Mouse (Mus musculus) liver, embryonic 16.5 days (tissue): ENCODE measurements around the gene Dock4. TPM values are rescaled to one million over a fixed set of nuclear protein-coding genes. Genes with fewer than 3 reads are reported as not detected.

Experiments
- ATAC-seq: fragments of 200-750 bp; cut with Nextera tagmentation; 2 replicates; pipeline ENCODE4 v1.8.0; 2017; ENCODE audit warnings: low read depth, mild to moderate bottlenecking, moderate number of reproducible peaks, moderate library complexity
- H3K27ac ChIP-seq: fragments of 300-500 bp; sonication (generic); 2 replicates; pipeline ENCODE4 v1.5.1; 2014; ENCODE audit warnings: mild to moderate bottlenecking, low read length
- H3K27me3 ChIP-seq: fragments of 300-500 bp; sonication (generic); 2 replicates; pipeline ENCODE4 v1.6.1; 2014; ENCODE audit warnings: low read depth, low read length, mixed read lengths; ENCODE audit not compliant: control insufficient read depth, insufficient read depth
- H3K36me3 ChIP-seq: fragments of 300-500 bp; sonication (generic); 2 replicates; pipeline ENCODE4 v1.6.1; 2014; ENCODE audit warnings: mild to moderate bottlenecking; ENCODE audit not compliant: control insufficient read depth, insufficient read depth
- H3K4me1 ChIP-seq: fragments of 300-500 bp; sonication (generic); 2 replicates; pipeline ENCODE4 v1.6.1; 2014; ENCODE audit warnings: low read depth, low read length, mixed read lengths; ENCODE audit not compliant: control insufficient read depth
- H3K4me2 ChIP-seq: fragments of 300-500 bp; sonication (generic); 2 replicates; pipeline ENCODE4 v1.6.1; 2014; ENCODE audit warnings: low read depth, low read length, mixed read lengths
- H3K4me3 ChIP-seq: fragments of 300-500 bp; sonication (generic); 2 replicates; pipeline ENCODE4 v1.5.1; 2014; ENCODE audit warnings: low read depth, mild to moderate bottlenecking, low read length
- H3K9ac ChIP-seq: fragments of 300-500 bp; sonication (generic); 2 replicates; pipeline ENCODE4 v1.6.1; 2014; ENCODE audit warnings: low read depth, low read length
- H3K9me3 ChIP-seq: fragments of 300-500 bp; sonication (generic); replicated peaks from 2 replicates; pipeline ENCODE4 v1.6.1; 2016; ENCODE audit warnings: low read length; ENCODE audit not compliant: control insufficient read depth
- WGBS: fragments of 180-500 bp; shearing (Covaris S2); extraction: QIAGEN DNeasy Blood & Tissue Kit; methylation state at CpG from one replicate; pipeline ENCODE4 v1.1.7; 2014; ENCODE audit not compliant: insufficient replicate concordance; 5-methylcytosine and 5-hydroxymethylcytosine counted together
- polyA plus RNA-seq: library from polyadenylated mRNA; unstranded; fragments of >200 nt; fragmentation: Nextera tagmentation; extraction: Ambion mirVana; gene quantifications from 2 replicates; pipeline ENCODE4 v1.2.1, GENCODE M21; 2015

Gene Dock4
- polyA plus RNA-seq, 1 experiment from 2014 or later = 1.2 TPM

GRCm38 (mm10) chr12:40805257-40805656, 359.5 kb downstream of the Dock4 start:
- no peaks in the 10 kb centered on the region for H3K36me3 ChIP-seq
- H3K4me3 ChIP-seq = no peak overlapping the region
- no peak overlapping the region for H3K4me2 ChIP-seq
- no peak for ATAC-seq
- no peaks in the 10 kb centered on the region for H3K9me3 ChIP-seq
- no peaks in the 10 kb centered on the region for H3K27me3 ChIP-seq
- H3K27ac ChIP-seq = no peak overlapping the region
- H3K9ac ChIP-seq = no peak overlapping the region
- 40% methylated on average over 2 of the region's 2 CpGs for WGBS
- H3K4me1 ChIP-seq = no peaks in the 10 kb centered on the region

GRCm38 (mm10) chr12:40807916-40808315, 362.2 kb downstream of the Dock4 start:
- 53% methylated on average over 1 of the region's 1 CpGs for WGBS
- H3K4me2 ChIP-seq = no peak overlapping the region
- H3K4me1 ChIP-seq = no peaks in the 10 kb centered on the region
- H3K27ac ChIP-seq = no peak overlapping the region
- H3K27me3 ChIP-seq = no peaks in the 10 kb centered on the region
- H3K36me3 ChIP-seq = no peaks in the 10 kb centered on the region
- no peak overlapping the region for H3K9ac ChIP-seq
- no peak overlapping the region for H3K4me3 ChIP-seq
- H3K9me3 ChIP-seq = no peaks in the 10 kb centered on the region
- no peak for ATAC-seq

DNA sequence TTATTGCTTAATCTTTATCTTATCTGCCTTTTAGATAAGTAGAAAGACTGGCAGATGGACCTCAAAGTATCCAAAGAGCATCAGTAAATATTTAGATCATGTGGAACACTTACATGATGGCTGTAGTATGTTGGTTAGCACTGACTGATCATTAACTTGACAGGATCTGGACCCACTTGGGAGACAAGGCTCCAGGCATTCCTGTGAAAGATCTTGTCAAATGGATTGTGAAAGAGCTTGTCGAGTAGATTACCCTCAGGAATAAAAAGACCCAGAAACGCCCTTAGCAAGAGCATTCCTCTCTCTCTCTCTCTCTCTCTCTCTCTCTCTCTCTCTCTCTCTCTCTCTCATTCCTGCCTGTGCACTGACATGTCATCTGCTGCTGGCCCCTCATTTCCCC, 367.7 kb downstream of the Dock4 start:
- no peak for ATAC-seq
- H3K4me3 ChIP-seq = no peak overlapping the region
- H3K27me3 ChIP-seq = no peaks in the 10 kb centered on the region
- no peaks in the 10 kb centered on the region for H3K4me1 ChIP-seq
- H3K9ac ChIP-seq = no peak overlapping the region
- no peaks in the 10 kb centered on the region for H3K36me3 ChIP-seq
- H3K4me2 ChIP-seq = no peak overlapping the region
- no peak overlapping the region for H3K27ac ChIP-seq
- no peaks in the 10 kb centered on the region for H3K9me3 ChIP-seq
- WGBS = 41% methylated on average over 2 of the region's 2 CpGs

- Histone ChIP-seq H3K9ac (no peak overlapping the region), H3K4me2 (no peak overlapping the region), H3K27me3 (no peaks in the 10 kb centered on the region), H3K27ac (no peak overlapping the region), H3K4me1 (no peaks in the 10 kb centered on the region), H3K36me3 (no peaks in the 10 kb centered on the region), H3K4me3 (no peak overlapping the region), H3K9me3 (no peaks in the 10 kb centered on the region)
- no peak for ATAC-seq
Observed at GRCm38 (mm10) chr12:40814659-40815363, 369.1 kb downstream of the Dock4 start.

DNA sequence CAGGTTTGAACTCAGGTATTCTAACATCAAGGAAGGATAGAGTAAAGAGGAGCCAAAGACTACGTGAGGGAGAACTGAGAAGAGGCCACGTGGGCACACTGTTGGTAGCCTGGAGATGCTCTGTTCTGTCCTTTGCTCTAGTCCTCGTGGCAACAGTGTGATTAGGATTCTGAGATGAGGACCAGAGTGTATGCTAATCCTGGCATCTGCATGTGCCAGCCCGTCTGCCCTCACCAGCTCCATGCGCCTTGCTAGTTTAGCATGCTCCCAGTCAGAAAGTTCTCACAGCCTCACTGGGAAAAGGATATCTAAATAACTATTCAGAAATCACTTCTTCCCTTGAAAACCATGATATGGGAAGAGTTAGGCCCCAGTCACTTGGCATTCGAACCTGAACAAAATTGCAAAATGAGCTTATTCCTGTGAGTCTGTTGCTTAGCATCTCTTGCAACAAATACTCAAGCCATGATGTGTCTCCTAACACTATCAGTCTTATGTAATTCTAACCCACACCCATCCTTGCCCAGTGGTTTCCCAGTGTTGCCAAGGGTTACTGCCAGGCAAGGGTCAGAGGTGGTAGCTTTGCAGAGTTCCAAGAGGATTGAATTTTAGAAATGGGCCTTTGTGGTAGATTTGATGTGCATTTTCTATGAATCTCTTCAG, 372.4 kb downstream of the Dock4 start:
- H3K27ac ChIP-seq = no peak overlapping the region
- no peaks in the 10 kb centered on the region for H3K4me1 ChIP-seq
- H3K36me3 ChIP-seq = no peaks in the 10 kb centered on the region
- H3K27me3 ChIP-seq = no peaks in the 10 kb centered on the region
- H3K9me3 ChIP-seq = no peaks in the 10 kb centered on the region
- 64% methylated on average over 6 of the region's 6 CpGs for WGBS
- ATAC-seq = no peak
- H3K9ac ChIP-seq = no peak overlapping the region
- H3K4me2 ChIP-seq = no peak overlapping the region
- no peak overlapping the region for H3K4me3 ChIP-seq

DNA sequence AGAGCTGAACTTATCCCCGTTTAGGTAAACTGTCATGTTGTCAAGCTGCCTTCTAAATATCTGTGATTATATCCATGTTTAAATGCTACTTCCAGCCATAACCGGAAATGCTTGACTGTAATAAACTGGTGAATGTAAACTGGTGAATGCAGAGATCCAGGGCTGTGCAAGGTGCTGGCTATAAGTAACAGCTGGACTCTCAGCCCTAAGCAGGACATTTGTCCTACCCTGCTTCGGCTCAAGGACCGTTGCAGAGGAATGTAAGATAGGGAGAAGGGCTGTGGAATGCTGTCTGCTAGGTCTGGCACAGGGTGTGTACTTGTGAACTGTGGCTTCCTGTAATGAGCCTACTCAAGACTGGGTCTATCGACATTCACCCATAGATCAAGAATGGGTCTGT, 377.9 kb downstream of the Dock4 start:
- no peak overlapping the region for H3K4me3 ChIP-seq
- no peaks in the 10 kb centered on the region for H3K27me3 ChIP-seq
- H3K27ac ChIP-seq = no peak overlapping the region
- no peaks in the 10 kb centered on the region for H3K4me1 ChIP-seq
- WGBS = 61% methylated on average over 5 of the region's 5 CpGs
- no peaks in the 10 kb centered on the region for H3K36me3 ChIP-seq
- no peak overlapping the region for H3K4me2 ChIP-seq
- ATAC-seq = no peak
- no peaks in the 10 kb centered on the region for H3K9me3 ChIP-seq
- no peak overlapping the region for H3K9ac ChIP-seq

- ATAC-seq = no peak
- H3K4me3 ChIP-seq = no peak overlapping the region
- H3K27me3 ChIP-seq = no peaks in the 10 kb centered on the region
- H3K4me2 ChIP-seq = no peak overlapping the region
- no peaks in the 10 kb centered on the region for H3K9me3 ChIP-seq
- WGBS = 57% methylated on average over 2 of the region's 2 CpGs
- H3K4me1 ChIP-seq = no peaks in the 10 kb centered on the region
- H3K36me3 ChIP-seq = no peaks in the 10 kb centered on the region
- H3K9ac ChIP-seq = no peak overlapping the region
- no peak overlapping the region for H3K27ac ChIP-seq
Observed at GRCm38 (mm10) chr12:40824251-40824650, 378.5 kb downstream of the Dock4 start.

DNA sequence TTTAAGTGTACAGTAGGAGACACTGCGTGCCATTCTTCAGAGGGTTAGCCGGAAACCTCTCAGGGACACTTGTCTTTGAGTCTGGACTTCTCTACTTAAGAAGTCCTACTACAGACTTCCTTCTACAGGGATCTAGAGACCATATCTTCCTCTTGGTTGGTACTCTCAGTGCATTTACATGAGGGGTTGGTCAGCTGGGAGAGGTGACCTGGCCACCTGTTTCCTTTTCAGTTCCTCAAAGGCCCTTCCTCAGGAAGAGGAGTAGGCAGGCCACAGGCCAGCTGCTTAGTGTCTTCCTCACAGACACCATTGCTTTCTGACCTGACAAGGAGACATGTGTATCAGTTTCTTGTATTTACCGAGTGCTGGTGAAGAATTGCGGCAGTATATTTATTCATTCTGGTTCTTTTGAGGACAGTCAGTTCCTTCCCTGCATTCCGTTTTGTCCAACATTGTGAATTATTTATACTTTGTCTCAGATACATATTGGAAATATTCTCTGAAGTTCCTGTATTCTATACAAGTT, 380.2 kb downstream of the Dock4 start:
- Histone ChIP-seq H3K9me3 (no peaks in the 10 kb centered on the region), H3K27me3 (no peaks in the 10 kb centered on the region), H3K4me2 (no peak overlapping the region), H3K4me1 (no peaks in the 10 kb centered on the region), H3K4me3 (no peak overlapping the region), H3K27ac (no peak overlapping the region), H3K36me3 (no peaks in the 10 kb centered on the region), H3K9ac (no peak overlapping the region)
- ATAC-seq = no peak
- 48% methylated on average over 5 of the region's 5 CpGs for WGBS

GRCm38 (mm10) chr12:40826491-40826890, 380.7 kb downstream of the Dock4 start:
- Histone ChIP-seq H3K4me1 (no peaks in the 10 kb centered on the region), H3K9ac (no peak overlapping the region), H3K27ac (no peak overlapping the region), H3K4me2 (no peak overlapping the region), H3K36me3 (no peaks in the 10 kb centered on the region), H3K27me3 (no peaks in the 10 kb centered on the region), H3K9me3 (no peaks in the 10 kb centered on the region), H3K4me3 (no peak overlapping the region)
- 38% methylated on average over 3 of the region's 3 CpGs for WGBS
- ATAC-seq = no peak
